Mouse (Mus musculus) left cerebral cortex, postnatal 25 days (tissue): Measurements from ENCODE around the gene Atp1b1. TPM values are rescaled to one million over a fixed set of nuclear protein-coding genes. Genes with fewer than 3 reads are reported as not detected.

Experiments
- DNase-seq, 2 experiments: peaks; one replicate each; pipeline ENCODE4 v3.0.0; 2022; ENCODE audit warnings: low spot score in 2 of 2, mixed read lengths in 1 of 2
- intact Hi-C: fragments of 180-260 bp; cut with DNase I; formaldehyde crosslinking; loops from one replicate; pipeline ENCODE4 v1.15.1; 2025
- total RNA-seq, 2 experiments: library from RNA; stranded (reverse); gene quantifications; 2 replicates each; pipeline ENCODE4 v1.2.3; 2021

Atp1b1 gene
- 1,000 to 10,000 TPM; 1,756 to 1,769 TPM for total RNA-seq

- intact Hi-C loops = loop anchor here (2.0 to 5.0 kb wide), 6 partner anchors 119 to 664 kb away; no protein-coding TSS in a partner anchor
- DNase-seq = peak; percentile 88 to 95
These were observed at the start of gene Atp1b1 for GRCm38 (mm10) chr1:164458245-164458613. Gene Atp1b1, minus strand, starts transcription at chr1:164458355.

DNA sequence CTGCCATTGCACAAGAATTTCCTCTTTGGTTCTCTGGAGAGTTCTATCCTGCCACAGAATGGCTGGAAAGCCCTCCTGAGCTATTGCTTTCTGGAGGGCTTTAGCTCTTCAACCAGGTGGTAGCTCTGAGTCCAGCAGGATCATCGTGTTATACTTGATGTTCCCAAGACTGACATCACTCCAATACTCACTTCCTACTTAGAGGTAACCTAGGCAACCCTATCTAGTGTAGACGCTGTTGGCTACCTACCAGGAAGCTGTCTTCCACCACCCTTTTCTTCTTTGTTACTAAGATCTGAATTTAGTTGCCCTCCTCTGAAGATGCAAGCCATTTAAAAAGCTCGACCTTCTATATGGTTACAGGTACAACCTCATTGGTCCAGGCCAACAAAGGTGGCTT lies 46.9 kb upstream of the Atp1b1 start:
- no peak for DNase-seq

DNA sequence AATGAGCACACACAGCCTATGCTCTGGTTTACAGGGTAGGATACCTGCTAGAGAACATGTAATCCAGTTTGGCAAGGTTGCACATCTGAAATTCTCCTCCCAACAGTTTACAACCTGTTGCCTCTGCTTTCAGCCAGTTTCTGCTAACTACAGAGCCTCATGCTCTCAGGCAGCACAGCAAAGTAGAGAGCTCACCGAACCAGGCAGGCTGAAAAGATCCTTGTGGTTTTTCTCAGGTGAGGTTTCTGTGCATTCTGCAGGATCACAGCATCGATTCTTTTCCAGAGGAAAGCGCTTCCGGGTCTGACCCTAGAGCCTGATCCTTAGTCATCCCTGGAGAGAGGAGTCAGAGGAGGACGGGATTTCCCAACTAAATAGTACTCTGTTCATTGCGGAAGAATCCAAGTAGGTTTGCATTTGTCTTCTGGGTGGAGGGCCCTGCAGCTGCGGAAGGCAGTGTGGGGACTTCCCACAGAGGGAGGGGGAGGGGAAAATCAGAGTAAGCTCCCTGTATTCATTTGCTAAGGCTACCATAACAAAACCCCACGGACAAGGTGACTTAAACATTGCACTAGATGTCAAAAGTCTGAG lies 45.1 kb upstream of the Atp1b1 start:
- intact Hi-C loops = no loop called here
- DNase-seq = no peak

More for the DNA sequence above, 46.9 kb upstream of the Atp1b1 start:
- intact Hi-C loops = no loop called here

GRCm38 (mm10) chr1:164502231-164502630 lies 44.1 kb upstream of the Atp1b1 start:
- no peak for DNase-seq
- intact Hi-C loops = no loop called here

DNA sequence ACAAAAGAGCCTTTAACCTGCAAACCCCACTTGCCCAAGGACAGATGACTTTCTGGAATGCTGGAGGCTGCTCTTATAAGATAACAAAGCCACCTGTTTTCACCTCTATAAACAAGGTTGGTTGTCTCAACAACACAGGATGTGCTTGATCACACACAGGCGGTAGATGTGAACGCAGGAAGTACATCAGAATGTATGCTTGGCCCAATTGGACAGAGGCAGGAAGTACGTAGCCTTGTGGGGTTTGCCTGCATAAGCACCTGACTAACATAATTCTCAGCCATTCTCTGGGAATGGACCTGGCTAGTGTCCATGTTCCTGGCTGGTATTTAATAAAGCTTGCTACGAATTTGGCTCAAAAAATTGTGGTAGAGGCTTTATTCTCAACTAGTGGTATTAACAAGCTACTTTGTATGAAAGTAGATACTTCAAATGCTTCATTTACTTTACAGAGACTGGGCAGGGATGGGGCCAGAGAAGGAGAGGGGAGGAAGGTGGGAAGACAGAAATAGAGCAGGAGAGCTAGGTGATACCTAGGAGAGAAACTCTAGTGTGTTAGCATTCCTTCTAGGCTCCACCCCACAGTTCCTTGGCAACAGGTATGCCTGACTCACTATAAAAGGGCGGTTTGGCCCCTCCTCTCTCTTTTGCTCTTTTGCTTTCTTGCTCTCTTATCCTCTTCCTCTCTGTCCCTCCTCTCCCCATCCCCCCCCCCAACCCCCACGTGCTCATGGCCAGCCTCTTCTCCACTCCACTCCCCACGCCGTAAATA lies 36.8 kb upstream of the Atp1b1 start:
- intact Hi-C loops = no loop called here
- DNase-seq = no peak

DNA sequence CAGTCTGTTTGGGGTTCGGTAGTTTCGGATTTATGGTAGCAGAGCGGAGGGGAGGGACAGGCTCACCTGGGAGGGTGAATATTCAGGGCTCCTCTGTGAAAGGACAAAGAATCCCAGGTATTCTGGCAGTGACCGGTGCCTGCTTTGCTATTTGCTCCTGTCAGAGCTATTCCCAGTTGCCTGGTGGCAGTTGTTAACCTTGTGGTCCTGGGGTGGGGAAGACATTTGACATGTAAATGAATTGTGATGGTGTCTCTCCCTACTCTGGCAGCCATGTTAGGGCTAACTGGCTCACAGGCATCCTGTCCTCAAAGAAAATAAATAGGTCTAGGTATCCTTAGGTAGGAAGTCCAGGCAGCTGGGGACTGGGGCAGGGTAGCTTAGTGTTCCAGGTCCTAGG lies 36.1 kb upstream of the Atp1b1 start:
- DNase-seq = no peak
- intact Hi-C loops = no loop called here

DNA sequence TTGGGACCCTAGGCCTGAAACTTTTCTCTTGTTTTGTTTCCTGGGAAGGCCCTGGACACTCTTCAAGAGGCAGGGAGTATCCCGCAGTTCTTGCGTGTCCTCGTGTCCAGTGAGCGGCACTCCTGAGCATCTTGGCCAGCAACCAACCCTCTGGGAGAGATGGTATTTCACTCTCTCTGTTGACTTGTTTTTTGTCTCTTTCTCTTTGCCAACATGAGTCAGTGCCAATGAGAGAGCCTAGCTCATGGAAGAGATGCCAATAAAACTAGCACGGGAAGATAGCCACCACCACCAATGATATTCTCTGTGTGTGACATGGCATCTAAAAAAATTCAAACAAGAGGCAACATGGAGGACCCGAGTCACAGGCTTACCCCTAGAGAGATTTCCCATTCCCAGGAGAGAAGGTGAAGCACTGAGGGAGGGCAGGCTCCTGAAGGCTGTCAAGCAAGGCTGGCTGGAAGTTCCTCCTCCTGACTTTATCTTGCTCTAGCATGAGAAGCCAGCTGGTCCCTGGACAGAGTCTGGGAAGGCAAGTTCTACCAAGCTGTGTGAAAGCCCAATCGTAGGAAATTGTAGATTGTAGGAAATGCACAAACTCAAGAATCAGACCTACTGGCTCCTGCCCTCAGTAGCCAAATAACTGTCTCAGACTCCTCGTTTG lies 35.0 kb upstream of the Atp1b1 start:
- DNase-seq = no peak
- intact Hi-C loops = no loop called here

- no peak for DNase-seq
- intact Hi-C loops = no loop called here
These were observed 34.3 kb upstream of the Atp1b1 start for GRCm38 (mm10) chr1:164492476-164492875.

DNA sequence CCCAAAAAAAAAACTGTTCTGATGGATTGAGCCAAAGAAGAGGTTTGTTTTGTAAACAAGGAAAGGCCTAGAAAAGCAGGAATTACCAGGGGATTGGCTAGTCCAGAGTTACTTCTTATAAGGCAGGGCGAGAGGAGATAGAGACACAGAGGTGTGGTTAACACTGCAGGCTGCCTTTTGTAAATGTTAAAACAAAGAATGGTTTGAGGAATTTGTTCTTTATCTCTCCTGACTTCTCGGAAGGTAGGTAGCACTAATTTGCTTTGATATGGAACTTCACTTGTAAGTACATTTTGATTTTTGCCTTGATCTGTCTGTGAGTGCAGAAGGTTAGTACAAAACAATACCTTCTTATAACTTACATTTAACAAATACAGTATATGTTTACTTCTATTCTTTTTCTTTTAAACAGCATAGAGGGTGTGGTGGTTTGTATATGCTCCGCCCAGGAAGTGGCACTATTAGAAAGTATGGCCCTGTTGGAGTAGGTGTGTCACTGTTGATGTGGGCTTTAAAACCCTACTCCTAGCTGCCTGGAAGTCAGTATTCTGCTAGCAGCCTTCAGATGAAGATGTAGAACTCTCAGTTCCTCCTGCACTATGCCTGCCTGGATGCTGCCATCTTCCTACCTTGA lies 31.9 kb upstream of the Atp1b1 start:
- DNase-seq = no peak
- intact Hi-C loops = no loop called here

DNA sequence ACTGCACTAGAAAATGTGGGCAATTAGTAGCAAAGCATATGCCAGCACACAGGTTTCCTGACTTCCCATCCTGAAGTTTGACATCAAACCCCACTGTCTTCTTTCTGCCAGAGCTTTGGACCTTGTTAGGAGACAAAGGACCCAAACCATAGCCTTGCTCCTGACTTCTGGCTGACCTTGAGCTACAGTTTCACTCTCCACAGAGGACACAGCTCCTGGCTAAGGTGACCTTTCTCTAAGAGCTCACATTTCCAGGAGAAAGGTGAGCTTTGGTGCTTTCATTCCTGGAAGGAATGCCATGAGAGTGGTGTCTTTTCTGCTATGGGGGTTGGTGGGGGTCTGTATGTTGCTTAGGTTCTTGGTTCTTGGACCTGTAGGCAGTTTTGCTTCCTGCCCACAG lies 25.6 kb upstream of the Atp1b1 start:
- intact Hi-C loops = no loop called here

GRCm38 (mm10) chr1:164482833-164483232 lies 24.7 kb upstream of the Atp1b1 start:
- intact Hi-C loops = no loop called here

More for the DNA sequence above, 25.6 kb upstream of the Atp1b1 start:
- DNase-seq = no peak

GRCm38 (mm10) chr1:164481645-164482354 lies 23.6 kb upstream of the Atp1b1 start:
- DNase-seq = no peak

More at GRCm38 (mm10) chr1:164482833-164483232, 24.7 kb upstream of the Atp1b1 start:
- no peak for DNase-seq

GRCm38 (mm10) chr1:164480755-164481644 lies 22.8 kb upstream of the Atp1b1 start:
- no peak for DNase-seq
- intact Hi-C loops = no loop called here

More at GRCm38 (mm10) chr1:164481645-164482354, 23.6 kb upstream of the Atp1b1 start:
- intact Hi-C loops = no loop called here

DNA sequence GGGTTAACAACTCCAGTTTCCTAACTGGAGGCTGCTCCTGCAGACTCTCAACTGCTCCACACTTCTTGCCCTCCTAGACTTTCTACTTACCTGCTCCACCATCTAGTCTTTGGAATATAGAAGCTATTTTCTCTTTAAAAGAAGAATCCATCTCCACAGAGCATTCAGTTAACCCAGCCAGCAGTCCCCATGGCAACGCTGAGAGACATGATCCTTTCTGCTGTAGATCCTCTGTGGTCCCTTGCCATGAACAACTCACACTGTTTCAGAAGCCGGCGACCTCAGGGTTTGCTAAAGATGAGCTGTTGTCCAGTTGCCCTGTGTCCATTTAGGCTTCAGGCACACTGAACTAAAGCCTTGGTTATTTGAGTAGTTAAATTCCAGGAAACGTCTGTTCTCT lies 17.7 kb upstream of the Atp1b1 start:
- intact Hi-C loops = no loop called here

GRCm38 (mm10) chr1:164474778-164475511 lies 16.8 kb upstream of the Atp1b1 start:
- peak in 1 of 2 experiments; percentile 72 for DNase-seq
- intact Hi-C loops = no loop called here

More for the DNA sequence above, 17.7 kb upstream of the Atp1b1 start:
- peak in 1 of 2 experiments; percentile 56 for DNase-seq

DNA sequence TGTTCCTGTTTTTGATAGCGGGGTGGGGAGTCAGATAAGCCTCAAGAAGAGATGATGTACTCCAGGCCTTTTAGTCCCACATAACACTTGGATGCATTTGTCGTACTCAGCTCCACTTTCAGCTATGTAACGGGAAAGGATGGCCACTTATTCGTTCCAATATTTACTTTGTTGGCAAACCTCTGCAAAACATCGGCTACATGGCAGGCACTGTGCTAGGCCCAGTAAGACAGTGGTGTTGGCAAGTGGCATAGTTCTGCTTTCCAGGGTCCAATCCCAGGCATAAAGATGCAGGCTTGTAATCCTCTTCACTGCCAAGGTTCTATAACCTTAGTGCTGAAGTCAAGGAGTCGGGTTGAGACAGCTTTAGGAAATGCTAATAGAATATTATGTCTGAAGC lies 16.2 kb upstream of the Atp1b1 start:
- intact Hi-C loops = no loop called here
- DNase-seq = no peak

GRCm38 (mm10) chr1:164473398-164473797 lies 15.2 kb upstream of the Atp1b1 start:
- no peak for DNase-seq
- intact Hi-C loops = no loop called here

GRCm38 (mm10) chr1:164471632-164472031 lies 13.5 kb upstream of the Atp1b1 start:
- intact Hi-C loops = no loop called here
- no peak for DNase-seq
